Mouse (Mus musculus): Measurements from ENCODE around the gene Samd4.

Gene Samd4

DNA sequence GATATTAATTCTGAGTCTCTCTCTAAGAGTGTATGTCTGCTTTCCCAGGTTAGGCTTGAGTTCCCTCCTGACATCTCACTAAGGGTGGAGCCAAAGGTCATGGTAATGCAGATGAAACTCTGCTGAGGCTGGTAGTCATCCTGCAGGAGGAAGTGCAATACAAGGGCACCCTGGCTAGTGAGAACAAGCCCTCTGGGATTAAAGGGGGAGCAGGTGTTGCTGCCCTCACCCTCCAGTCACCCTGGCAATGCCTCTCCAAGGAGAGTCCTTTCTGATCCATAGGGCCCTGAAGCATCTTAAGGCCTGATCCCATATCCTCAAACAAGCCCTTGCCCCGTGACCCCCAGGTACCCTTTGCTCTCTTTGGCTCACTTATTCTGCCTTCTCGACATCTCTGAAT lies 72.5 kb downstream of the Samd4 start:
- in situ Hi-C loops (cut with MboI, MseI): no loop called here

DNA sequence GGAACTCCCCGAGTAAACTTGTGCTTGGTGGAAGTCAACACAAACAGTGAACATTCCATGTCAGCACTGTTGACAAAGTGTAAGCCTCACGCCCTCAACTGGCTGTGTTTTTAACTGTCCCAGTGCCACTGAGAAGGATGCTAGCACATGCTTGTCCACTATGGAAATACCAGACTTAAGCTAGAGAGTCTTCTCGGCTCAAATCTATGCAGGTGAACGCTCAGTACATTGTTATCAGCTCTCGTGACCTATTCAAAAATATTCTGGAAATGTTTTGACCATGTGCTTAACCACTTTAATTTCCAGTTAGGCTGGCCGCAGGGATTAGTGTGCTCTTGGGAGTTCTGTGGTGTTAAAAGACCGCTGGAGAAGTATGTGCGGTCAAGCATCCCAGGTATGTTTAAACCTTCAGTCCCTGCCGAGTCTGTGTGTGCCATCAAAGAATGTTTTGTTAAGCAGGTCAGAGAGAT lies 73.0 kb downstream of the Samd4 start:
- in situ Hi-C loops (cut with MboI, MseI): no loop called here

- in situ Hi-C loops (cut with MboI, MseI): no loop called here
These were observed 73.5 kb downstream of the Samd4 start for GRCm38 (mm10) chr14:46956121-46956520.

DNA sequence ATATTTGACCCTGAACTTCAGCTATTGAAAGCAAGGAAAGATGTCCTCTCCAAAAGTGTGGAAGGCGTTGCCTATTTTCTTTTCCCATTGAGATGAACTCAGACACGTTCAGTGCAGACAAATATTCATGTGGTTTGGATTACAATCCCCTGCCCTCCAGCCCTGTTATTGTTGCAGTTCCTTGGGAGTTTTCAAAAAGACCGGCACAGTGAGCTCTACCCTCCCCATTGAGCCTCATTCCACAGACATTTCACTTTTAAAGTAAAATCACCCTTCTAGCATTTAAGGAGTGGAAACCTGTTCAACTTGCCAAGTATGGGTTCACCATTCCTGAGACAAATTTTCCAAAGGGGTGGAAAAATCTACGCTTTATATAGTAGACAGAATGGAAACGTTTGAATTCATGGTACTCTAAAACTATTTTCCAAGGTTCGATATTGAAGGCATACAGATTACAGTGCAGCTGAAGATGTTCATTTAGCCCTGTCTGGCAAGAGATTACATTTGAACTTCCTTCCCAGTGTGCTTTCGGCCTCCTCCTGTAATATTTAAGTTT lies 76.6 kb downstream of the Samd4 start:
- in situ Hi-C loops (cut with MboI, MseI): no loop called here

DNA sequence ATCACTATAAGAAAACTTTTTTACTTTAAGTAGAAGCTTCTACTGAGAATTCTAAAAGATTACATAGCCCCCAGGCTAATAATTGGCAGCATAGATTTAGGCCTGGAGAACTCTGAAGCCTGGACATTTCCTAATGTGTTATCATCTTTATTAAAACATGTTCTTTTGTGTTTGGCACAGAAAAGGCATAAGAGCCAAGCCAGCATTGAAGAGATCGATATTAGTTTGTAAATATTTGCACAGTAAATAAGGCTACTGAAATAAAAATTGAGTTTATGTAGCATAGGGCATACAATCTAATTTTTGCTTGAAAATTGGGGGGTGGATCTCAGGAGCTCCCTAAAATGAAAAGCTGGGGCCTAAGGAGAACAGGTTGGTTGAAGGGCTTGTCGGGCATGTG lies 77.2 kb downstream of the Samd4 start:
- in situ Hi-C loops (cut with MboI, MseI): no loop called here

DNA sequence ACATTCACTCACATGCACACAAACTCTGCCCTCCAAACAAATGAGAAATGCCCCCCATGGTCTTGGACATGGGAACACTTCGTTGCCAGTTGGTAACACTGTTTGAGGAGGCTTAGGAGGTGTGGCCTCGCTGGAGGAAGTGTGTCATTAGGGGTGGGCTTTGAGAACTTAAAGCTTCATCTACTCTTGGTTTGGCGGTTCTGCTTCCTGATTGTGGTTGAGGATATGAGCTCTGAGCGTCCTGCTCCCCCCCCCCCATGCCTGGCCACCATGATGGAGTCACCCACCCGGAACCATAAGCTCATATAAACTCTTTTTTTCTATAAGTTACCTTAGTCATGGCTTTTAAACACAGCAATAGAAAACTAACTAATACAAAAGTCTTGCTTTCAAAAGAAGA lies 80.2 kb downstream of the Samd4 start:
- in situ Hi-C loops (cut with MboI, MseI): no loop called here

DNA sequence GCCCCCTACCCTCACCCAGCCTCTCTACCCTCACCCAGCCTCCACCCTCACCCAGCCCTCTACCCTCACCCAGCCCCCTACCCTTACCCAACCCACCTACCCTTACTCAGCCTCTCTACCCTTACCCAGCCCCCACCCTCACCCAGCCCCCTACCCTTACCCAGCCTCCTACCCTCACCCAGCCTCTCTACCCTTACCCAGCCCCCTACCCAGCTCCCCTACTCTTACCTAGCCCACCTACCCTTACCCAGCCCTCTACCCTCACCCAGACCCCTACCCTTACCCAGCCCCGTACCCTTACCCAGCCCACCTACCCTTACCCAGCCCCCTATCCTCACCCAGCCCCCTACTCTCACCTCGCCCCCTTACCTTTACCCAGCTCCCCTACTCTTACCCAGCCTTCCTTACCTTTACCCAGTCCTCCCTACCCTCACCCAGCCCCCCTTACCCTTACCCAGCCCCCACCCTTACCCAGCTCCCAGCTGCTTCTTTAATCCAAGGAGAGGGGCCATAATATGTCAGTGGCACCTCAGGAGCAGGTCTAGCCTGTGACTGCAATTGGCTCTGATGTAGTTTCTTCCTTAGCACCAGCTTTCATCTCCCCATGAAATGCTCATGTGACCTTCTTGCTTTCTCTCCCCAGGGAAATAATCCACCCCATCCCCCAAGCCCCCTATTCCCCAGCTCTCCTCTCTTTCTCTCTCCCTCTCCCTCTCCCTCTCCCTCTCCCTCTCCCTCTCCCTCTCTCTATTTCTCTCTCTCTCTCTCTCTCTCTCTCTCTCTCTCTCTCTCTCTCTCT lies 81.6 kb downstream of the Samd4 start:
- in situ Hi-C loops (cut with MboI, MseI): no loop called here

- in situ Hi-C loops (cut with MboI, MseI): no loop called here
These were observed 83.6 kb downstream of the Samd4 start for GRCm38 (mm10) chr14:46966206-46966605.

DNA sequence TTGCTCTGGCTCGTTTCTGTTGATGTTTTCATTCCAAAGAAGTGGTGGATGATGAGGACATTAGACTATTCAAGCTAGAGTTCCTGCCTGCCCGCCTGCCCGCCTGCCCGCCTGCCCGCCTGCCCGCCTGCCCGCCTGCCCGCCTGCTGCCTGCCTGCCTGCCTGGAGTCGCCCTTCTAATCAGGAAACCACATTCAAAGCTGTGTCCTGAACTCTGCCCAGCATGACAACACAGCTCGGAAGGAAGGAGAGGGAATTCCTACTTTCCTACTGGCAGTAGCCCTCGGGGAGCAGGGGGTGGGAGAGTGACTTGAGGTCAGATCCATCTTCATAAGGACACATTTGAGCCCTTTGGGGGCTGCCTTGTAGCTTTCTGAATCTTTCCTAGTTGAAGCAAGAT lies 85.4 kb downstream of the Samd4 start:
- in situ Hi-C loops (cut with MboI, MseI): no loop called here

DNA sequence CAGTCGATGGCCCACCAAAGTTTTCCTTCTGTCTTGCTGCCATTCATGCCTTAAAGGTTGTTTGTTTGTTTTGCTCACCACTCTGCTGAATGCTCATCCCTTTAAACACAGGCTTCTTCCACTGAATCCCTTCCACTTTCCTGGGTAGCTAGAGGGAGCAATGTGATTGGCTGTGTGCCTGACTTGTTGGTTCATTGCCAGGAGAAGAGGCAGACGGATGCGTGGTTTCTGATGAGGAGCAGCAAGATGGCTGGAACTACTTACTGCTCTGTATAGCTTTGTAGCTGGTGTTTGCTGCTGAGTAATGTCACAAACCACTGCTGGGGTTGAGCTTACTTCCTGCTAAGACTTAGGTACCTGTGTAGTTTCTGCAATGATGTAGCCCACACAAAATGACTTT lies 88.0 kb downstream of the Samd4 start:
- in situ Hi-C loops (cut with MboI, MseI): no loop called here

DNA sequence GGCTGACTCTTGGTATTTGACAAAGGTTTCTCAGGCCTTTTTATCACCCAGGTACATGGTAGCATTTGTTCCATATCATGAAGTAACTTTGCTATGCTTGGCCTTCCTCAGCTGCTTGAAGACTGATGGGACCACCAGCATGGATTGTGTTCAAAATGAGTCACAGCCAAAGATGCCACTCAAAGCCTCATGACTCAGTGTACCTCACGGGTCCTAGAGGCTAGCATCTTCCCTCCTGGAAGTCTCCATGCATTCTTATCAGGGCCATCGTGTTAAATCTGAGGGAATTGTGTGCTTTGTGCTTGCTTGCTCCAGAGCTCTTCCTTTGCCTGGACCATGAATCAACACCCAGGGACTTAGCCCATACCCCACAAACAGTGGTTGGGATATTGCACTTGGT lies 89.1 kb downstream of the Samd4 start:
- in situ Hi-C loops (cut with MboI, MseI): no loop called here

DNA sequence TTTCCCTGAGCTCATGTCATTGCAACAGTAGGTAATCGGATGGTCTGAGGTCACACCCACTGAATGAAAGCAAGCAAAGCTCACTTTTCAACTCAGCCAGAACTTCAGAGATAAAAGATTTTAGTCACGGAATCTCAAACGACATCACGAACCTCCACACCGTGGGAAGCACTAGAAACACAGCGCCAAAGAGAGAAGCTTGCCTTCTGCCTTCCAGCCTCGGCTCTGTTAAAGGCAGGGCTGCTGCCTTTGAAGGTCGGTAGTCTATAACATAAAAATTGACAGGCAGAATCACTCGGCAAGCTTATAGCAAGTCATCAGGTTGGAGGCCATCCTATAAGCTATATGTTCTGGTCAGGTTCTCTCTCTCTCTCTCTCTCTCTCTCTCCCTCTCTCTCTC lies 92.2 kb downstream of the Samd4 start:
- in situ Hi-C loops (cut with MboI, MseI): no loop called here

GRCm38 (mm10) chr14:46975969-46976368 lies 93.3 kb downstream of the Samd4 start:
- in situ Hi-C loops (cut with MboI, MseI): no loop called here

- in situ Hi-C loops (cut with MboI, MseI): no loop called here
These were observed 94.1 kb downstream of the Samd4 start for GRCm38 (mm10) chr14:46976712-46977111.

- in situ Hi-C loops (cut with MboI, MseI): no loop called here
These were observed 95.0 kb downstream of the Samd4 start for GRCm38 (mm10) chr14:46977660-46978059.

DNA sequence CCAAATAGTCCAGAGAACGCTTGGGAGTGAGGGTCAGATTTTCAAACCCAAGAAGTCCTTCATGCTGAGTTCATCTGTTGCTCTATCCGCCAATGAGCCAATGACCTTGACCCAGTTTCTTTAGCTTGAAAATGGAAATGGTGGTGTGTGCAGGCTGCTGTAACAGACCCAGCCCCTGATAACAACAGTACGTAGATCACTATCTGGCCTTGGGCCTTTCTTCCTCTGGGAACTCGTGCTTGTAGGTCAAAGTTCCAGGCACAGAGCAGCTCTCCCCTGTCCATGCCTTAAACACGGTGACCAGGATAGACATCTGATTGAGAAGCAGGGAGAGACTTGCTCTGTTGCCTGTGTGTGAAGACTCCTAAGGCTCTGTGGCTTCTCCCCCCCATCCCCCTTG lies 96.5 kb downstream of the Samd4 start:
- in situ Hi-C loops (cut with MboI, MseI): no loop called here

DNA sequence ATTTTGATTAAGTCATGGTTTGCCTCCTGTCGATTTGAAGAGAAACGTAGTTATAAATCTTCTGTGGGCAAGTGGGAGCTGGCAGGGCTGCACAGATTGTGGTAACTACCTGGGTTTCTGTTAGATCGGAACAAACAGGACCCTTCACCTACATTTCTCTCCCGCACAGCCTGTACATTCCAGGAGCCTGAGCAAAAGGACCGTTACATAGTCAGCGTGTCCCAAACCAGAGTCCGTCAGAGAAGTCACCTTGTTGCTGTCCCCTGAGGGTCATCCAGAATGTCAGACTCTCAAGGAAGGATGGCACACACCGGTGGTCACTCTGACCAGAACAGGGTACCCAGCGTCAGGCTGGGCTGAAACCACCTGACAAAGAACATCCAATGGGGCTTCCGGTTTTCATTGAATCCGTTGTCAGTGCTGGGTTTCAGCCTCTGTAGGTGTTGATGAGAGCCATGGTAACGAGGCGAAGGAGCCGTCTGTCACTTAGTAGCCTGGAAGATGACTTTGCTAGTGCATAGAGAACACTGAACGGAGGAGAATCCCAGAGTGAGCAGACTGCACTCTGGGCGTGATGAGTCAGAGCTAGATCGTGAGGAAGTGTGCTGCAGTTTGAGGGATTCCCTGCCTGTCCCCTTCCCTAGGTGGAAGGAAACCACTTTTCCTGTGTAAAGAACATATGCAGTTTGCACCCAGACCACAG lies 98.2 kb downstream of the Samd4 start:
- in situ Hi-C loops (cut with MboI, MseI): no loop called here

DNA sequence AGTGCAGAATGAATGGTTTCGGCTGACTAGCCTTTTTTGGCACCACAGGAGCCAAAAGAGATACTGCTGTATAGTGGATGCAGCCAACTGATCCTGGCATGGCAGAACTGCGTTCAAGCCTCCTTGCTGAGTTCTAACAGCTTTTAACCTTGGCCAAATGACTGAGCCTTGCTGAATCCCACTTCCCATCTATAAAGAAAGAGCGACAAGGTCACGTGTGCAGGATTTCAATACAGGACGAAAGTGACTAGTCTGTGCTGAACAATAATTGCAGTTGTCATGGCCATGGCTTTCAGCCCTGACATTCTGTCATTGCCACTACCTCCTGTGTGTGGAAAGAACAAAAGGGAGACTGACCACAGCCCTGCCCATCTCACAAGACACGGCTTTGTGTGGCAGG lies 99.5 kb downstream of the Samd4 start:
- in situ Hi-C loops (cut with MboI, MseI): no loop called here

- in situ Hi-C loops (cut with MboI, MseI): no loop called here
These were observed 102.0 kb downstream of the Samd4 start for GRCm38 (mm10) chr14:46984542-46985125.

DNA sequence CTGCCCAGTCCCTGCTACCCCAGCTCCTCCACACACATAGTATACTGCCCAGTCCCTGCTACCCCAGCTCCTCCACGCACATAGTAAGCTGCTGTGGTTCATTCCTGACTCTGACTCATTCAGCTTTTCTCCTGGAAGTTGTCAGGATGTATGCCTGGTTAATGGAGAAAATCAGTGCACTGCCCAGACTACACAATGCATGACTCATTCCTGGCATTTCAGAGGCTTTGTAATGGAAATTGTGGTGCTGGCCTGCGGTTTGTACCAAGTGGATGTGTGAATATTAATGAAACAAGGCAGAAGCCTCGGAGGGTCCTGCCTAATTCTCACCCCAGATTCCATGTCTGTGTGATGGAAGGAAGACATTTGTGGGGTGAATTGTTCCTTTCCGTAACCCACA lies 107.0 kb downstream of the Samd4 start:
- in situ Hi-C loops (cut with MboI, MseI): no loop called here

DNA sequence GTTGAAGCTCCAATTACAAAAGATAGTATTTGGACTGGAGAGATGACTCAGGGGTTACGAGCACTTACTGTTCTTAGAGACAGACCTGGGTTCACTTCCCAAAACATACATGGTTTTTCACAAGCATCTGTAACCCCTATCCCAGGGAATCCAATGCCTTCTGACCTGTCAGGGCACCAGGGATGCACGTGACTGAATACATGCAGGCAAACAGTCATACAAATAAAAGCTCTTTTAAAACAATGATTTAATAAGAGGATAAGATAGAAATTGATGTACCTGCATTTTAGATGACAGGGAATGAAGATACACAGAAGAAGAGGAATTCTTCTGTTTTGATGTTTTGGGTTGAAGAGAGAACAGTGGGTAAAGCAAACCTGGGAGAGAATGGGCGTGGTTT lies 107.8 kb downstream of the Samd4 start:
- in situ Hi-C loops (cut with MboI, MseI): no loop called here

DNA sequence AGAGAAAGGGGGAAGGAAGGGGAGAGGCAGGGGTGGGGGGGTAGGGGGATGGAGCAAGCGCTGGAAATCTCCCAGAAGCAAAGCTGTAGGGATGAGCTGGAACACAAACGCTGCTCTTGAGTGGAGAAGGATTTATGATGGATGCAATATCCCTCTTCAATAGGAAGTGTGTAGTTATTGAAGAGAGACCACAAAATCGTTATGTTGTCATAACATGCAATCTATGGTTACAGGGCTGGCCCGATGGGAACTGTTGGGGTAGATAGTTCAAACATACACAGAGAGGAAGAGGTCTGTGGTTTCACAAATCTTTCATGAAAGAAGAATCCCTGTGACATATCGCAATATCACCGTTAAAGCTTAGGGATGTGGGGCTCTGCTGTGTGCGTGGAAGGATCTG lies 112.0 kb downstream of the Samd4 start:
- in situ Hi-C loops (cut with MboI, MseI): no loop called here
